Comparison of ENCODE assay signal across 16 mouse cellular contexts in genomic region chr1:126087181-126087580, GRCm38 (mm10).
"Had no signal": no experiment of that assay in that cellular context is flagged by ENCODE, and none has a peak within 500 bp of the region (broad histone marks: within the 10 kb centered on the region; RNA-seq: fewer than 3 reads in every experiment).

No protein-coding gene starts in this region.

- H3K27me3 ChIP-seq: neural tube, embryonic 13.5 days; neural tube, embryonic 15.5 days; stomach, embryonic 15.5 days had no signal

- DNase-seq: retina, postnatal 1 day; right cerebral cortex, adult 18-20 months; right cerebral cortex, postnatal 14 days; right cerebral cortex, postnatal 25 days; right cerebral cortex, postnatal 4 days; spleen, adult 18-20 months; thymus, adult 18-20 months; thymus, adult 2 months; thymus, postnatal 14 days; thymus, postnatal 25 days; thymus, postnatal 36 days; thymus, postnatal 4 days had no signal

- H3K4me2 ChIP-seq: neural tube, embryonic 13.5 days; neural tube, embryonic 15.5 days; stomach, embryonic 15.5 days had no signal

- H3K4me1 ChIP-seq: stomach, embryonic 15.5 days had no signal

- H3K27ac ChIP-seq: neural tube, embryonic 13.5 days; neural tube, embryonic 15.5 days; stomach, embryonic 15.5 days; stomach, postnatal 0 days had no signal

- H3K9ac ChIP-seq: neural tube, embryonic 13.5 days; neural tube, embryonic 15.5 days; stomach, embryonic 15.5 days had no signal

- H3K36me3 ChIP-seq: neural tube, embryonic 15.5 days; stomach, embryonic 15.5 days had no signal

- H3K4me3 ChIP-seq: neural tube, embryonic 13.5 days; neural tube, embryonic 15.5 days; stomach, embryonic 15.5 days had no signal

- H3K9me3 ChIP-seq: neural tube, embryonic 13.5 days; neural tube, embryonic 15.5 days; stomach, embryonic 15.5 days had no signal
